Mouse (Mus musculus) urinary bladder, postnatal 10 days (tissue): ENCODE results near the gene Ubac1.
A peak's percentile ranks its signal among the peaks of the same experiment; 100 is the strongest.

Experiments used
- DNase-seq: peaks from one replicate; pipeline ENCODE4 v3.0.0; 2022; ENCODE audit warnings: low spot score

Ubac1 gene

GRCm38 (mm10) chr2:26021561-26022257 is at the start of gene Ubac1:
Gene Ubac1 (minus strand): TSS chr2:26021747.
- DNase-seq, result peak; percentile 49

- no peak for DNase-seq
These were observed 47.0 kb upstream of the Ubac1 start for GRCm38 (mm10) chr2:26068592-26068991.

DNA sequence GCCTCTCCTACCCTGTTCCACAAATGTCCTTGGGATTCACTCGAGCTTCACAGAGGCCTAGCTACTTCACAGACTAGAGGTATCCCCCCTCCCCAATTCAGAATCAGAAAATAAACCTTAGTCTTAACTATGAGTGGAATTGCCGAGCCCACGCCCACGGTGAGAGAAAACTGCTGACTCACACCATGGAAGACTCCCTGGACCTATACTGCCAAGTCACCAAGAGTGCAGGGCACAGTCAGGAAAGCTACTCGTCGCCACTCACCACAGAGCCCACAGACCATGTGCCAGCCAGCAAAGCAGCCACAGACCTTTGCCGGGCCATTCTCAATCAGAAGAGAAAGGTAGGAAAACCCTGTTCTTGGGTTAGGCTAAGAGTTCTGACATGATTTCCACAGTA is 46.6 kb upstream of the Ubac1 start:
- DNase-seq, result no peak

DNA sequence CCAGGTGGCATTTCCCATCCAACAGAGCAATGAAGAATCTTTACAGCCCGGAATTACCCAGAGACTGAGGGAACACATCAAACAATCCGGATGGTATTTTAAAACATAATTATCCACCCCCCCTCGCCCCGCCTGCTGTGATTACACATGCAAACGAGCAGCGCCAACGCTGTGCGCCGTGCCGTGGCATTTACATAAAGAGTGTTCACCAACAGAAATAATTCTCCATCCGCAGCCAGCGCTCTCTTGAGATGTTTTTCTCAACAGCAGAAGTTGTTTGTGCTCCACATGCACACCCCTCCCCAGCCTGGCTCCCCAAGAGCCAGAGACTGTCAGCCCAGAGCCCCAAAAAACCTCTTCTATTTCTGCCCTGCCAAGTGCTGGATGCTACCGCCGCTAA is 45.0 kb upstream of the Ubac1 start:
- DNase-seq, result no peak

DNA sequence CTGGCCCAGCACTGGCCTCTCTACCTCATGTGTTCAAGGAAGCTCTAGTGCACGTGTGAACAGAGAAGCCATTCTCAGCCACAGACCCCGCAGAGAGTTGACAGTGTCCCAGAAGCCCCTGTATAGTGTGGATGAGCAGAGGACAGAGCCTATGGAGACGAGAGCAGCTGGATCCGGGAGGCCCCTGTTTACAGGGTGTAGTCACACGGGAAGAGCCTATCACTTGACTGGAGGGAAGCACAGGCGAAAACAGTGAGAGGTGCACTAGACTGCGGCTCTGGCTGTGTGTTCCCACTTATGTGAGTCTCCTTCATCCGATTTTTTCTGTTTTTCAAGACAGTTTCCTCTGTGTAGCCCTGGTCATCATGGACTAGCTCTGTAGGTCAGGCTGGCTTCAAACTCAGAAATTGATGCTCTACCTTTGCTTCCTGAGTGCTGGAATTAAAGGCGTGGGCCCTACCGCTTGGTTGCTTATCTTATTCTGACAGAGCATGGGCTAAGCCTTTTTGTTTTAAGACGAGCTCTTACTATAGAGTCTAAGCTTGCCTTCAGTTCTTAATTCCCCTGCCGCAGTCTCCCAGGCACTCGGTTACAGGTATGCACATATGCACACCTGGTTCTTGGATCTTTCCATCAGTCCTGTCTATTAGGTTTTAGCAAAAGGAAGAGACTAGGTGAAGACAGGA is 41.3 kb upstream of the Ubac1 start:
- no peak for DNase-seq

DNA sequence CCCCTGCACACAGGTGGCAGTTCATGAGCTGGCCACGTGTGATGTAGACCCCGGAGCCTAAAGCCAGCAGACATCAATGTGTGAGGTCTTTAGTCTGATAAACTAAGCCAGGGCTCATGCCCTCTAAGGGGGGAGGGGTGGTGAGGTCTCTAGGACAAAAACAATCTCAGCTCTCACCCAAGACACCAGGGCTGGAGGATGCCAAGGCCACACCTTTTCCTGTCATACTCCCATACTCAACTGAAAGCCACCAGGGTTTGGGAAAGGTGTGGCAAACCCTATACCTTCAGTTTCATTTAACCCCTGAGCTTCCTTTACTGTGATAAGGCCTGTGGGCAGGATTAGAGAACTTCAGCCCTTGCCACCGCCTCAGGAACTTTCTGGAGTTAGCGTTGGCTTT is 40.7 kb upstream of the Ubac1 start:
- DNase-seq, result no peak

GRCm38 (mm10) chr2:26061018-26061666 is 39.6 kb upstream of the Ubac1 start:
- no peak for DNase-seq

DNA sequence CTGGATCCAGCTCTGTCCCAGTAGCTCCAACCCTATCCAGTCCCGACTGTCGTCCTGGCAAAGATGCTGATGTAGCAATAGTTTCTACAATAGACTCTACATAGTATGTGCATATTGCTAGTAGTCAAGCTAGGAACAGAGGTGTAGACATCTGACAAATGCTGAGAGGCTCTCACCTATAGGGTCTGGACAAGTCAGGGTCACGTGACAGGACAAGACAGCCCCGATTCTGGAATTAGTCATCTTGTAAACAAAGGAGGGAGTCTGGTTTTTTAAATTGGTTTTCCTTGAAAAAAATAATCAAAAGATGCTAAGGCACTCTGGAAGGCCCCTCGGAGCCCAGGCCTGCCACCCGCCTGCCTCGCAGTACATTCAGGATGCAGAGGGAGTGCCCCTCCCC is 35.5 kb upstream of the Ubac1 start:
- no peak for DNase-seq

DNA sequence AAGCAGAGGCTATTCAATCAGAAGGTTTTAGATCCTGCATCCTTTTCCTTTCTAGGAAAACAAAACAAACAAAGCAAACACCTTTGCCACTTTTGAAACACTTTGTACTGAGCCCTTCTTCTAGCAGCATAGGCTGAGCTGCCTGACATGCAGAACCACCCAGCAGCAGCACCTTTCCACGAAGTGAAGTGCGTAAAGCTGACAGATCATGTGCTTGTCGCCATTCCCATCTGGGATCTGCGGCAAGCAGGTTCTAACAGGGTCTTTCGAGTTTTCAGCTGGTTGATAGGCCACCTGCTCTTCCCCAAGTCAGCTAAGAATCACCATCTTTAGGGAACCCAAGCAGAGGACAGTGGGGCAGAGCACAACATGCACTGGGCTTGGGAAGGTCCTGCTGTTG is 34.7 kb upstream of the Ubac1 start:
- DNase-seq, result no peak

DNA sequence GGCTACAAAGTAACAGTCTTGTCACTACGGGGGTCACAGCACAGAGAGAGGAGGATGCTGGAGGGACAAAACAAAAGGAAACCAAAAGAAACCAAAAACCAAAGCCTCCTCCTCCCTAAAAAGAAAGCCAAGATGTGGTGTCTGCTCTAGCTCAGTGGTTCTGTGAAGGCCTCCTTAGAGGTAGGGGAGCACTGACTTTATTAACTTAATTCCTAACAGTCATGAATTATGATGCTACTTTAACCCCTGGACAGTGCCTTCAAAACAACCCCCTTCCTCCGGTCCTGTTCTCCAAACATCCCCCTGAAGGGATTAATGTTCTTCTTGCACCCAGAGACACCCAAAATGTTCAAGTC is 34.2 kb upstream of the Ubac1 start:
- no peak for DNase-seq

GRCm38 (mm10) chr2:26055046-26055746 is 33.6 kb upstream of the Ubac1 start:
- no peak for DNase-seq

DNA sequence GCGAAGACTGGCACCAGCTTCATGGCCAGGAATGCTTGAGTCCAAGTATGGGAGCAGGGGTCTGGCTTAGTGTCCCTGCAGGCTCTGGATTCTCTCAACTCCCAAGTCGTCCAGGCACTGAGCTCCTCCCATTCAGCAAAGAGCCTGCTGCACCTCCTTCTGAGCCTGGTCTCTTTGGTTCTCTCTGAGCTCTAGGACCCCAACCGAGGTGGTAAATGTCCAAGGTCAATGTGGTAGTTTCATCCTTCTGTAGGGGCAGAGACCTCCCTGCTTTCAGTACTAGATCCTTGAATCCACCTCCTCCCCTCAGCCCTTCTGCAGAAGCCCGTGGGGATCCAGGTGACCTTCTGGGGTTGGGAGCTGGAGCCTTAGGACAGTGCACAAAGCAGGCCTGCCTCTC is 31.3 kb upstream of the Ubac1 start:
- DNase-seq, result no peak

- no peak for DNase-seq
These were observed 27.3 kb upstream of the Ubac1 start for GRCm38 (mm10) chr2:26048816-26049215.

DNA sequence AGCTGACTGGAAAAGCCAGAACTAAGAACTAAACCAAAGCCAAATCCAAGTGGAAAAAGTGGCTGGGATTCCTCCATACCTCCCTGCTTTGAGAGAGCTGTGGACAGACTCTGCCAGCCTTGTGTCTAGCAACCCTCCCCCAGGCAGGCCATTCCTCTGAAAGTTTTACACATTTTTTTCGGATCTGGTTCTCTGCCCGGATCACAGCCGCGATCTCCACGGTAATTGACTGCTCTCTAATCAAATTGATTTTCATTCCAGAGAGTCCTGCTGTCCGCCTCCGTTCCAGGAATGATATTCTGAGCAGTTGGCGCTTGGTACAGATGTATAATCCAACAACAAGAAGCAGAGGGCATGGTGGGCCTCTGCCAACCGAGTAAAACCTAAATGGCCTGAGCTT is 22.7 kb upstream of the Ubac1 start:
- DNase-seq, result no peak

DNA sequence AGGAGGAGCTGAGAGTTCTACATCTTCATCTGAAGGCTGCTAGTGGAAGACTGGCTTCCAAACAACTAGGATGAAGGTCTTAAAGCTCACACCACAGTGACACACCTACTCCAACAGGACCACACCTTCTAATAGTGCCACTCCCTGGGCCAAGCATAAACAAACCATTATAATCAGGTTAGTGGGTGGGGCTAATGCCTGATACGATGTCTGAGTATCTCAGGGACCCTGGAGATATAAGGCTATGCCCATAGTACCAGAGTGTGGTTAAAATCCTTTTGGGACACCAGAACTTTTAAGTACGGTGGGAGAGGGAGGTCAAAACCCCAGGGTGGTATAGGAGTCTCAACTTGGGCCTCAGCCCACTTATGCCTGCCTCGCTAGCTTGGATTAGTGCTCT is 21.1 kb upstream of the Ubac1 start:
- no peak for DNase-seq

GRCm38 (mm10) chr2:26041163-26041810 is 19.7 kb upstream of the Ubac1 start:
- DNase-seq, result no peak

DNA sequence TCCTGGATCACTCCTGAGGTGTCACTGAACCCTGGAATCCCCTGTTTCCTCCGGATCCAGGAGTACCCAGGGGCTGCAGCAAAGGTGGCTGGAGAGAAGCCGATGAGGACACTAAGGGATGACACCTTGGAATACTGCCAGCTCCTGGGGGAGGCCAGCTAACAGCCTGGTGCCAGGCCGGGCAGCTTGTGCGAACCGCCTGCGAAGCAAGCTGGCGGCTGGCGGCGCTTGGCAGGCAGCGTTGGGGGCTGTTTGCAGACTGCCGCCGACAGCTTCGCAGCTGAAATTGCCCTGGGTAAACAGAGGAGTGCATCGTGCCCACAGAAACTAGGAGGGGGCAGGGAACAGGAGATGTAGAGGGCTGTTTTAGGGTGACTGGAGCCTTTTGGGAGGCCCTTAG is 18.4 kb upstream of the Ubac1 start:
- DNase-seq, result no peak

- DNase-seq, result no peak
These were observed 15.8 kb upstream of the Ubac1 start for GRCm38 (mm10) chr2:26037386-26037785.

GRCm38 (mm10) chr2:26034344-26035050 is 12.9 kb upstream of the Ubac1 start:
- DNase-seq, result no peak

DNA sequence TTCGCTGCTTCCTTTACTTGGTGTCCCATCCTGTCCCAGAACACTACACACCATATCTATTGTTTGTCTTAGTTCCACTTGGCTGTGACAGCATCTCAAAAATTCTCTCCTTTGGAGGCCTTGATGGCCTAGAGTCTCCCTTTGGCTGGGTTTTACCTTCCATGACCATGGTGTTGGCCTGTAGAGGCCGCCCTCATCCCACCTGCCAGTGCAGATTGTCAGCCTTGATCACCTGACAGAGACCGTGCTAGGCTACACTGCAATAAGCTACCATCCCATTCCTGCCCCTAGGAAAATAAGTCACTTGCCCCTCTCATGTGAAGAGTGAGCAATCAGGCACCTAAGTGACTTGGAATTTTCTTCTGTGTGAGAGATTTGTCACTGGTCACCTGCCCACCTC is 8.7 kb upstream of the Ubac1 start:
- DNase-seq, result no peak

DNA sequence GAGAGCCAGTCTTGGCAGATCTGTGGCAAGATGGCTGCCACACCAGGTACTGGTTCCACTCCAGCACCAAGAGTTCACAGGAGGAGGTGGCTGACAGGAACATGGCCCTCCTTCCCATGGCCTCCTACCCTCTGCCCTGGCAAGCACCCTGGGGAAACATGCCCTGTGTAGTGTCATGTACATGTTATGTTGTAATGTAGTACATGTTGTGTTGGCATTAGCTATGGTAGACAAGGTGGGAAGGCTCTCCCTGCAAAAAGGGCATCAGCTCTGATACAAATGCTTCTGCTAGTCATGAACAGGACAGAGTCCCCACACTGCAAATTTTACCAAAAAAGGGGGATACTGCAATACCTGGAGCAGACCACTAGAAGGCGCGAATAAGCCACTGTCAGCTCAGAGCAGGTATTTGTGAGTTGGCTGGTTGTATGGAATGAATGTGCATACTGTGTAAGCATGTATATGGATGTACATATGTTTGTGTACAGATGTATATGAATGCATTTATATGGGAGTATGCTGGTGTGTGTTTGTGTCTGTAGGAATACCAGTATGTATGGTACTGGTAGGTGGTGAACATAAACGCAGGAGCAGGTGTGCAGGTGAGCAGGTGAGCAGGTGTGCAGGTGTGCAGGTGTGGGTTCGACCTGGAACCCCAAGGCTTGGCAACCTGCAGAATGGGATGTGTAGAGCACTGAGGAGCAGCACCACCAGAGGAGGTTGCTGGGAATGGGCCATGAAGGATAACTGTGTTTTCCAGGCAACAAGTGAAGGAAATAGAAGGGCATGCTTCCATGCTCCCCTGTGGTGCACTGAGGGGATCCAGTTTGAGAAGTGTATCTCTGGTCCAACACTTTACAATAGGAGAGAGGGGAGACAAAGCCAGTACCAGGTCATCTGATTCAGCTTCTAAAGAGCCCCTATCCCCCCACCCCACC is 2.9 kb upstream of the Ubac1 start:
- no peak for DNase-seq
